Mouse (Mus musculus) gastrocnemius, adult 2 months (tissue): Measurements from ENCODE around the gene Etv3. TPM values are rescaled to one million over a fixed set of nuclear protein-coding genes. Genes with fewer than 3 reads are reported as not detected.
A peak's percentile ranks its signal among the peaks of the same experiment; 100 is the strongest.
"Not testable (repeated sequence)": the region's sequence is repeated elsewhere in the genome, so short reads cannot be mapped to it uniquely, and the experiment has no call there.

Source experiments
- DNase-seq: peaks from one replicate; pipeline ENCODE4 v3.0.0; 2022
- H3K27ac ChIP-seq: fragments of 200-600 bp; 2 replicates; pipeline ENCODE4 v1.8.1; 2022; ENCODE audit warnings: mild to moderate bottlenecking
- H3K4me3 ChIP-seq: fragments of 200-600 bp; 2 replicates; pipeline ENCODE4 v1.8.1; 2022; ENCODE audit warnings: mild to moderate bottlenecking, moderate library complexity
- CTCF ChIP-seq: fragments of 200-600 bp; IDR thresholded peaks from 2 replicates; pipeline ENCODE4 v1.8.1; 2022; ENCODE audit warnings: antibody characterized with exemption, mild to moderate bottlenecking, moderate library complexity
- intact Hi-C: fragments of 180-260 bp; cut with DNase I; formaldehyde crosslinking; loops from one replicate; pipeline ENCODE4 v1.15.1; 2025
- total RNA-seq, 2 experiments: library from RNA; stranded (reverse); gene quantifications; 2 replicates each; pipeline ENCODE4 v1.2.3; 2021

Etv3 gene
- total RNA-seq, 2 experiments from 2014 or later = 9.5 to 10.6 TPM

DNA sequence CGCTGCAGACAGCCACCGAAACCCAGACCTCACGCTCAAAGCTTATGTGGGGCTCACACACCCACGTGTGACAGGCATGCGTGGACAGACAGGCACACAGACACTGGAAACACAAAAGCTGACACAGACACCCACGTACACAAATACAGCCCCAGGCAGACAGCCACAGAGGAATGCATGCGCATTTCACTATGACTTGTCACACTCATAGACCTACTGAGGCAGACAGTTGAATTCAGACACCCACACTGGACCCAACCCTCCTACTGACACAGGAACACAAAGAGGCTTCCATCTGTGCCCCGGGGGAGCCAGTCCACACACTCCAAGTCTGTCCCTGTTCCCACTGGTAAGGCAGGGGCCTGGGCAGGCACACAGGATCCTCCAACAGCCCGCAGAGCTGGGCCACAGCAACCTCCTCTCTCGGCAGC, 21.1 kb downstream of the Etv3 start:
- TF ChIP-seq CTCF = no peak
- DNase-seq = no peak
- no peak overlapping the region for H3K27ac ChIP-seq
- intact Hi-C loops = no loop called here
- H3K4me3 ChIP-seq = no peak overlapping the region

DNA sequence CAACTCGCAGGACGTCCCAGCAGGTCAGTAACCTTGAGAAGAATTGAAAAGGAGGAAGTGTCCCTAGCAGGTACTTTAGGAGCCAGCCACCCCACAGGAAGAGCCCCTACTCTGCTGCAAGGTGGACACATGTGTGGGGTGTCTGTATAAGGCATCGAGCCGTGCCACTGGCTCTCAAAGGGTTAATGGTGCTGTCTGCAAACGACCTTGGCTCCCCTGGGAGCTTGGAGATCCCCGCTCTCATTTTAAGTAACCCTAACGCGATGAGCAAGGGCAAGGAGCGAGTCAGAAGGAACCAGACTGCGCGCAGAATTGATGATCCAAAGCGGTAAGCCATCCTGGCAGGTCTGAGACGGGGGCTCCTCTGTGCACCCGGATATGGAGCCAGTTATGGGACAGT, 24.7 kb downstream of the Etv3 start:
- no peak overlapping the region for H3K27ac ChIP-seq
- no peak overlapping the region for H3K4me3 ChIP-seq
- DNase-seq = no peak
- intact Hi-C loops = no loop called here
- TF ChIP-seq CTCF = no peak

DNA sequence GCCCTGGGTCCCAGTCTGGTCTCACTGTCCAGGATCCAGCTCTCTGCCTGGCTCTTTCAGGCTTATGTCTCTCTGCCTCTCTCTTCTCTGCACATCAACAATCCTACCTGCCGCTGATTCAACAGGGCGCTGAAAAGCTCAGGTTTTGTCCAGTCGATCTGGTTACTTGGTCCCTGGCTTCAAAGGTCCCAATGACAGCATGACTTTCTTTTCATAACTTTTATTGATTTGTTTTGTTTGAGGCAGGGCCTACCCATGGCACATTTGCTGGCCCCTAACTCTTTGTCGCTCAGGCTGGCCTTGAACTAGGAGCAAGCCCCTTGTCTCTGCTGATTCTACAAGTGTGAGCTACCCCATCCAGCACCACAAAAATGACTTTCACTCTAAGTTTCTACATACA, 27.1 kb downstream of the Etv3 start:
- no peak overlapping the region for H3K4me3 ChIP-seq
- H3K27ac ChIP-seq = no peak overlapping the region
- no peak for TF ChIP-seq CTCF
- no peak for DNase-seq
- intact Hi-C loops = no loop called here

DNA sequence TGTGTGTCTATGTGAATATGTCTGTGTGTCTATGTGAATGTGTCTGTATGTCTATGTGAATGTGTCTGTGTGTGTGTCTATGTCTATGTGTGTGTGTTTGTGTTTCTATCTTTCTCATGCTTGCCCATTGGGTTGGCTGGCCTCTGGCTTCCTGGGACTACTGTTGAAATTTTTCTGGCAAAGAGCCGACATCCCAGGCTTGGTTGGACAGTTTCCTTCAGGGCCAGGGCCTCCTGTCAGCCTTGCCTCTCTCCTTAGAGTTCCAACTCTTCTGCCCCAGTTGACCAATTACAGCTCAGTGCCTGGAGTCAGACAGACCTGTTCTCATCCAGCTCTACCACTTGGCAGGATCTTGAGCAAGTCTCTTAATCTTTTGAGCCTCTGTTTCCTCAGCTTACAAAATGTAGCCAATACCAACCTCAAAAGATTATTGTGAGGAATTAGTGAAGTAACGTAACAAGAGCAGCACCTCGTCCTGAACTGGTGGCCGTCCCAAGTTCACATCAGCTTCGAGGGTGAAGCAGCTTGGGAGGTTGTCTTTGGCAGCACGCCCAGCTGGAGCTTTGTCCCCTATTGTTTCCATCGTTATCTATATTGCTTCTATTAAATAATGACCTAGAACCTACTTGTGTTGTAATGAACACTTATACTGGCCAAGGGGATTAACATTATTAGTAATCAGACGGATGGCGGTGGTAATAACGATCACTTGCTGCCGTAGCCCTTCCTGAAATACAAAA, 28.2 kb downstream of the Etv3 start:
- intact Hi-C loops = no loop called here
- TF ChIP-seq CTCF = no peak
- DNase-seq = no peak

DNA sequence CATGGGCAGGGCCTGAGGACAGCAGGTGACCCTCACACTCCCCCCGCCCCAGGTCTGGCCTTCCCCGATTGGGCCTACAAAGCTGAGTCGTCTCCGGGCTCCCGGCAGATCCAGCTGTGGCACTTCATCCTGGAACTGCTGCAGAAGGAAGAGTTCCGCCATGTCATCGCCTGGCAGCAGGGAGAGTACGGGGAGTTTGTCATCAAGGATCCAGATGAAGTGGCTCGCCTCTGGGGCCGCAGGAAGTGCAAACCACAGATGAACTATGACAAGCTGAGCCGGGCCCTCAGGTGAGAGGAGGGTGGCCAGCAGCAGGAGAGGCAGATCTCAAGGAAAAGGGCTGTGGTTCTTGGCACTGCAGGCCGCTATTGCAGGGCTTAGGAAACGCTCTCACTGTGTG, 29.7 kb downstream of the Etv3 start:
- intact Hi-C loops, DNase-seq, H3K27ac ChIP-seq, H3K4me3 ChIP-seq: not testable (repeated sequence)

More for the DNA sequence above, 28.2 kb downstream of the Etv3 start:
- Histone ChIP-seq H3K4me3 (no peak overlapping the region), H3K27ac (no peak overlapping the region)

DNA sequence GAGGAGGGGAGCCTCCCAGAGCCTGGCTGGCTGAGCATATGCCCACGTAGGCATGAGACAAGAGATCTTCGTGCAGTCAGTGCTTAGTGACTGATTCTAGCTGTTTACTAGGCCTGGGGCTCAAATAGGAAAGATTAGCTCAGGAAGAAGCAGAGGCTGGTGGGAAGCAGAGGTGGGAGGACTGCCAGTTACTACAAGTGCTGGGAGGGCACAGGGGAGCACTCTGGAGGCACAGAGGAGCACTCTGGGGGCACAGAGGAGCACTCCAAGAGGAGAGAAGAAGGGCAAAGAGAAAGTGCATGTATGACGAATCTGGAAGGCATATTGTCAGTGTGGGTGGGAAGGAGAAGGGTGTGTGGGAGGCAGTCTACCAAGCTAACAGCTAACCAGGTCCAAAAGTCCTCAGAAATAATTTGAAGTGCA, 30.9 kb downstream of the Etv3 start:
- intact Hi-C loops = no loop called here
- no peak overlapping the region for H3K27ac ChIP-seq
- no peak overlapping the region for H3K4me3 ChIP-seq
- no peak for TF ChIP-seq CTCF
- DNase-seq = no peak

DNA sequence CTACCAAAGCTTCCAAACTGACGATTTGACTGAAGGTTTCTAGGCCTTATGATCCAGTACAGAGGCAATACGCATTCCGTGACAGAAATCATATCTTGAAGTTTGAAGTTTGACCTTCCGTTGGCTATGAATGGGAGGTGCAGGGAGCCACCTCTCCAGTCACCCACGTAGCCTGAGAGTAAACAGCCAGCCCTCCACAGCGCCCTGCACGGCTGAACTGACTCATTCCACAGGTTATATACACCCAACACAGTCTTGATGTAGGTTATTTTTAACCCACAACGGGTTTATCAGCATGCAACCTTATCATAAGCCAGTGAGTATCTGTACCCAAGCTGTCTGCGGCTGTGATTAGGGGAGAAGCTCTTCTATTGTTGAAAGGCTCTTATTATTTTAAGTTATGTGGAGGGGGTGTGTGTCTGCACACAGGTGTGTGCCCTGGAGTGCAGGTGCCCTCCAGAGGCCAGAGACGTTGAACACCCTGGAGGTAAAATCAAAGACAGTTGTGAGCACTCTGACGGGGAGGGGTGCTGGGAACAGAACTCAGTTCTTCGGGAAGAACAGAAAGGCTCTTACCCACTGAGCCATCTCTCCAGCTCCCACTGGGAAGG, 31.6 kb downstream of the Etv3 start:
- Histone ChIP-seq H3K27ac (no peak overlapping the region), H3K4me3 (no peak overlapping the region)
- intact Hi-C loops = no loop called here
- no peak for TF ChIP-seq CTCF
- no peak for DNase-seq

DNA sequence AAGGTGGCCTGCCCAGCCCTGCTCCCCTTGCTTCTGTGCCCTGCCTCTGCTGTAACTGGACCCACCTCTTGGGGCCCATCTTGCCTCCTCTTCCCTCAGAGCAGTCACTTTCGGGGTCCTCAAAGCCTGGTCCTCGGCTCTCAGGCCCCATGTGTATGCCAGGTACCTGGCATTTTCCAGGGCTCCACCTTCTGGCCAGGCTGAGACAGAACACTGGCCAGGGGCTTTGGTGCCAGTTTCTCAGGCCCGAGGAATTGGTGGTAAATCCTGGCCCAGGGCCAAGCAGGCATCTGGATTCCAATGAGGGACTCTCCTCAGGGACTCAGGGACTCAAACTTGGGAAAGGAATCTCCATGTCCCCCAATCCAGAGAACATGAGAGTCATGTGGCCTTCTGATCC, 34.9 kb downstream of the Etv3 start:
- peak; percentile 23; the same call in 1 of the 2 replicates for TF ChIP-seq CTCF
- Histone ChIP-seq H3K27ac (no peak overlapping the region), H3K4me3 (no peak overlapping the region)
- intact Hi-C loops = loop anchor here (5.0 kb wide), 1 partner anchor 33 kb away; the partner anchor contains the start of gene Etv3
- DNase-seq = no peak

DNA sequence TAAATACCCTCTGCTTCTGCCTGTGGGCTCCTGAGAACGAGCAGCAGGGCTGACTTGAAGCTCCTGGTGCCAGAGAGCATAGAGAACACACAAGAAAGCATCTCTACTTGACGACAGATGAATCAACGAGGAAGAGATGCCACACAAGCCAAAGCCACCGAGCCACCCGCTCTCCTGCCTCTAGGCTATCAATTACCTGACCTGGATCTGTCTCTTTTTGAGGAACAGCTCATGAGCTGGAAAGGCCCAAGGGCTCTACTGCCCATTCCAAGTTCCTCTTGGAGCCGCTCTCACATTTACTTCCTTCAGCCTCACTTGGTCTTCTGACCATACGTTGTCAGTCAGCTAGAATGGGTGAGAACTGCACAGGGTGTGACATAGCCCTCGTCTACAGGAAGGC, 36.2 kb downstream of the Etv3 start:
- no peak overlapping the region for H3K27ac ChIP-seq
- intact Hi-C loops = loop anchor here (5.0 kb wide), 1 partner anchor 34 kb away; the partner anchor contains the start of gene Etv3
- no peak for DNase-seq
- H3K4me3 ChIP-seq = no peak overlapping the region
- TF ChIP-seq CTCF = no peak

DNA sequence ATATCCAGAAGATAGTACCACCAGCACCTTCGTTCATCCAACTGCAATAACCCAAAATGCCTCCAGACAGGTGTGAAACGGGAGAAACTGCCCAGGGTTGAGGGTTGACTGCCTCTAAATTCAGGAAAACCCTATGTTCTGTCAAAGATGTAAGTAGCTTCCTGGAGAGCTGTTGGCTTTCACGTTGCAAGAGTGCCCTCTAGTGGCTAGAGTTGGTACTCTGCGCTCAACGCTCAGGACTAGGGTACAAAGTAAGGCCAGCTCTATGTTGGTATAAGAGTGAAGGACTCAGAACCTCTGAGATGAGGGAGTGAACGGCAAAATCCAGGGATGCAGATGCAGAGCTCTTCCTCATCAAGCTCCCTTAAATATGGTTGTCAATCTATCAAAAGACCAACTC, 37.2 kb downstream of the Etv3 start:
- Histone ChIP-seq H3K27ac (no peak overlapping the region), H3K4me3 (no peak overlapping the region)
- intact Hi-C loops = loop anchor here (1.0 to 5.0 kb wide), 2 partner anchors 35 to 54 kb away; partner anchors contain the start of gene Etv3
- DNase-seq = peak; percentile 84
- TF ChIP-seq CTCF = peak; percentile 98

DNA sequence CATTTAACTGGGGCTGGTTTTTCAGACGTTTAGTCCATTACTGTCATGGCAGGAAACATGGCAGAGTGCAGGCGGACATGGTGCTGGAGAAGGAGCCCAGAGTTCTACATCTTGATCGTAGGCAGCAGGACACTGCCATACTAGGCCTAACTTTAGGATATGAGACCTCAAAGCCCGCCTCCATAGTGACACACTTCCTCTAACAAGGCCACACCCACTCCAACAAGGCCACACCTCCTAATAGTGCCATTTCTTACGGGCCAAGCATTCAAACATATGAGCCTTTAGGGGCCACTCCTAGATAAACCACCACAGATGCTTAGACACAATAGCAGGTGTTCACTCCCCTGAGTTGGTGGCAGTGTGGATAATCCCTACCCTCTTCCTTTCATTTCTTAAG, 38.3 kb downstream of the Etv3 start:
- no peak overlapping the region for H3K4me3 ChIP-seq
- no peak for DNase-seq
- no peak overlapping the region for H3K27ac ChIP-seq
- no peak for TF ChIP-seq CTCF
- intact Hi-C loops = loop anchor here (5.0 kb wide), 1 partner anchor 36 kb away; the partner anchor contains the start of gene Etv3

DNA sequence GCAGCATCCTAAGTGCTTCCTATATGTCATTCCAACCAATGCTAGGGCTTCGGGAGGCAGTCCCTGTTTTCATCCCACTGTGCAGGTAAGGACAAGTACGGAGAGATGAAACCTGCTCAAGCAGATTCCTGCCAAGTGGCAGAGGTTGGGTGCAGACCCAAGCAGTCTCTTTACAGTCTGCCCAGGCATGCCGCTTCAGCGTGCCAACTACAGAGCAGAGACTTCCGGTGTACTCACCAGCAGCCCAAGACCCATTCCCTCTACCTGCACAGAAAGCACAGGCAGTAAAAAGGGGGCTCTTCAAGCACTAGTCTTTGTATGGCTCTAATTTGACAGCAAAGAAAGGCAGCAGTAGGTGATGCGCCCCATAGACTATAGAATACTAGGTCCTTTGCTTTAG, 40.4 kb downstream of the Etv3 start:
- Histone ChIP-seq H3K4me3 (no peak overlapping the region), H3K27ac (no peak overlapping the region)
- intact Hi-C loops = no loop called here
- no peak for DNase-seq
- no peak for TF ChIP-seq CTCF

DNA sequence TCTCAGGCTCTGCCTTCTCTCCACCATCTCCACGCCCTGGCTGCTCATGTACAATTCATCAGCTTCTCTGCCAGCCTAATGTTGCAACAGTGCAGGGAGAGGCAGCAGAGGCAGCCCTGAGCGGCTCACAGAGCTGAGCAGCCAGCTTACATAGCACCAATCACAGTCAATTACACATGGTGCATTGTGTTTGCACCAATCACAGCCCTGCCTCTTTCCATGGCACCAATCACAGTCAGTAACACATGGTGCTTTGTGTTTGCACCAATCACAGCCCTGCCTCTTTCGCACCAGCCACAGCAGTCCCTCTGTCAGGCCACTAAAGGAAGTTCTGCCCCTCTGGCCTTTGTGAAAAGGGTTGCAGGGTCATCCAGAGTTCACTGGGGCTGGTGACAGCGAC, 40.9 kb downstream of the Etv3 start:
- intact Hi-C loops = no loop called here
- peak; percentile 79 for DNase-seq
- no peak for TF ChIP-seq CTCF
- H3K27ac ChIP-seq = no peak overlapping the region
- peak overlapping the region; percentile 40 for H3K4me3 ChIP-seq
